Mouse (Mus musculus): Measurements from ENCODE around the gene Fam78b.

DNA sequence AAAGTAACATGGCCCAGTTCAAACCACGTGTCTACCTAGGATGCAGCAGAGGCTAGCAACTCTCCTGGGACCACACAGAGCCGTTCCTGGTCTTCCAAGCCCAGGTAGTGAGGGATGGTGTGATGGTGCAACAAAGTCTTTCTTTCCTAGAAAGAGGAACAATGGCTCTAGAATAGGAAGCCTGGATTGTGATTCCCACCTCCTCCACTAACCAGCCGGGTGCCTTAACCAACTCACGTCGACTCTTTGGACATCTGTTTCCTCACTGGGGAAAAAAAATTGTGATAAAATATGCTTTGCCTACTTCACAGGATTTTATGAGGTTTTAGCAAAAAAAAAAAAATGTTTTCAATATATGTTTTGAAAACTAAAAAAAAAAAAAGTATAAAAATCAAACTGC is 134.5 kb downstream of the Fam78b start:
- TF ChIP-seq CTCF (conservative IDR thresholded peaks at IDR 0.05; ENCODE audit: low read length) (no peak), NANOG (IDR thresholded peaks at IDR 0.05; ENCODE audit: borderline replicate concordance, low read length) (no peak)
